In the genomic region with DNA sequence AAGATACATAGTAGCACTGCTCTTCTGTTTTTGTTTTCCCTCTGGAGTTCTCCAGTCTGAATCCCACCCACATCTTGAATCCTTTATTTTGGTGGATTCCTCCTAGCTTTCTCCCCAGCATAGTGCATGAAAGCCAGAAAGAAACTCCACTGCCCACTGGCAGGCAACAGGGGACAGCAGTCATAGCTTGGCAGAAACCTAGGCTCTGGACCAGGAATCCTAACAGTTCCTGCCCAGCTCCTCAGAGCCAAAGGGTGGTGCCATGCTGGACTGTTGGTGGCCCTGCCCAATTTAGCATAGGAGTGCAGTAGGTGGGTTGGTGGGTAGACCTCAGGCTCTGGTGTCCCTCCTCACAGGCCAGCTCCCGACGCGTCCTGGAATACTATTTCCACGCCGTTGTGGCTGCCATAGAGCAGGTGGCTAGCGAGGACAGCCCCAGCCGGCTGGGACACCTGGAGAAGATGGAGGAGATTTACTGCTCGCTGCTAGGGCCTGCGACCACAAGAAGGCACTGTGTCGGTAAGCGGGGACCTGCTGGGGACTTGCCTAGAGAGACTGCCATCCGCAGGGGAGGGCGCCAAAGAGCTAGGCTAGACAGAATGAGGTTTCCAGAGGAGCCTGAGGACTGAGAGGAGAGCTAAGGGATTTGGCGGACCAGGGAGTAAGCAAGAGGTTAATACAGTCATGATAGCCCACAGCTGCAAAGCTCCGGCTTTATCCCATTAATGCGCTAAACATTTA, we compare ENCODE assay signal across 9 mouse cellular contexts. TPM values are rescaled to one million over a fixed set of nuclear protein-coding genes. Genes with fewer than 3 reads are reported as not detected.
DNase-seq lines count a peak whose midpoint lies in the region; ATAC-seq and TF ChIP-seq lines count a peak whose summit lies in the region.
"Had no signal": no experiment of that assay in that cellular context is flagged by ENCODE, and none has a peak within 500 bp of the region (broad histone marks: within the 10 kb centered on the region; RNA-seq: fewer than 3 reads in every experiment).

No protein-coding gene starts in this region.

- no peak overlapping the region for H3K27ac ChIP-seq in liver, adult 2 months (replicated peaks; ENCODE audit: insufficient read depth, low read depth, low read length)
- H3K27ac ChIP-seq in liver, embryonic 12.5 days = no peak overlapping the region
- H3K27ac ChIP-seq in intestine, embryonic 16.5 days (ENCODE audit: low read length) = no peak overlapping the region
- H3K27ac ChIP-seq in stomach, postnatal 0 days (replicated peaks) = no peak overlapping the region
- H3K27ac ChIP-seq: limb, embryonic 13.5 days had no signal

- DNase-seq in liver, adult 2 months (ENCODE audit: extremely low read depth, low read depth, low spot score) = no peak
- DNase-seq in ZHBTc4 (ENCODE audit: low read depth, low spot score) (peak; percentile 79), MN1 (ENCODE audit: low spot score) (no peak)
- peak; percentile 60 for DNase-seq in embryo, embryonic 11 days
- peak; percentile 39 to 47 for DNase-seq in lung, adult 18-20 months
- DNase-seq in stomach, postnatal 0 days (ENCODE audit: low spot score) = peak; percentile 76

- no peaks in the 10 kb centered on the region for H3K36me3 ChIP-seq in liver, adult 2 months (ENCODE audit: control insufficient read depth, insufficient read depth, low read length)
- no peaks in the 10 kb centered on the region for H3K36me3 ChIP-seq in liver, embryonic 12.5 days
- no peaks in the 10 kb centered on the region for H3K36me3 ChIP-seq in intestine, embryonic 16.5 days (ENCODE audit: control insufficient read depth, insufficient read depth, low read length)
- no peaks in the 10 kb centered on the region for H3K36me3 ChIP-seq in stomach, postnatal 0 days (ENCODE audit: control insufficient read depth, insufficient read depth, low read length)
- H3K36me3 ChIP-seq: limb, embryonic 13.5 days had no signal

- H3K9me3 ChIP-seq in liver, embryonic 12.5 days (replicated peaks) = no peaks in the 10 kb centered on the region
- no peaks in the 10 kb centered on the region for H3K9me3 ChIP-seq in intestine, embryonic 16.5 days (ENCODE audit: control insufficient read depth, low read length)
- H3K9me3 ChIP-seq in stomach, postnatal 0 days (ENCODE audit: control insufficient read depth, low read length) = no peaks in the 10 kb centered on the region
- H3K9me3 ChIP-seq: limb, embryonic 13.5 days had no signal

- 35% methylated on average over 16 of the region's 16 CpGs for WGBS in liver, adult 2 months
- WGBS in liver, embryonic 12.5 days (ENCODE audit: insufficient replicate concordance) = 42% methylated on average over 16 of the region's 16 CpGs
- WGBS in intestine, embryonic 16.5 days = 26% methylated on average over 16 of the region's 16 CpGs
- 19% methylated on average over 16 of the region's 16 CpGs for WGBS in stomach, postnatal 0 days

- no peak overlapping the region for H3K4me3 ChIP-seq in liver, adult 2 months (ENCODE audit: insufficient read depth, low read depth, low read length)
- no peak overlapping the region for H3K4me3 ChIP-seq in liver, embryonic 12.5 days
- H3K4me3 ChIP-seq in intestine, embryonic 16.5 days (ENCODE audit: low read length) = no peak overlapping the region
- H3K4me3 ChIP-seq in stomach, postnatal 0 days (ENCODE audit: low read depth, low read length) = no peak overlapping the region
- H3K4me3 ChIP-seq: limb, embryonic 13.5 days had no signal

- H3K79me2 ChIP-seq in liver, adult 2 months (ENCODE audit: control insufficient read depth, insufficient read depth, low read length) = no peaks in the 10 kb centered on the region

- no peaks in the 10 kb centered on the region for H3K4me1 ChIP-seq in liver, adult 2 months (ENCODE audit: control insufficient read depth, insufficient read depth, low read length)
- no peaks in the 10 kb centered on the region for H3K4me1 ChIP-seq in liver, embryonic 12.5 days
- no peaks in the 10 kb centered on the region for H3K4me1 ChIP-seq in intestine, embryonic 16.5 days (ENCODE audit: control insufficient read depth, insufficient read depth, low read length)
- no peaks in the 10 kb centered on the region; the same call in 1 of the 2 replicates for H3K4me1 ChIP-seq in stomach, postnatal 0 days (replicated peaks; ENCODE audit: control insufficient read depth, insufficient read depth)
- H3K4me1 ChIP-seq: limb, embryonic 13.5 days had no signal

- H3K27me3 ChIP-seq in liver, adult 2 months (ENCODE audit: control insufficient read depth, insufficient read depth, low read length) = no peaks in the 10 kb centered on the region
- H3K27me3 ChIP-seq in liver, embryonic 12.5 days (replicated peaks) = peaks cover 4% of the 10 kb centered on the region; the same call in 1 of the 2 replicates
- H3K27me3 ChIP-seq in intestine, embryonic 16.5 days (replicated peaks; ENCODE audit: control insufficient read depth, insufficient read depth, low read length) = no peaks in the 10 kb centered on the region
- no peaks in the 10 kb centered on the region for H3K27me3 ChIP-seq in stomach, postnatal 0 days (ENCODE audit: control insufficient read depth, insufficient read depth, low read length)

- H3K4me2 ChIP-seq in liver, embryonic 12.5 days = no peak overlapping the region
- no peak overlapping the region for H3K4me2 ChIP-seq in intestine, embryonic 16.5 days (ENCODE audit: low read depth, low read length)
- H3K4me2 ChIP-seq in stomach, postnatal 0 days (replicated peaks; ENCODE audit: low read depth) = no peak overlapping the region
- H3K4me2 ChIP-seq: limb, embryonic 13.5 days had no signal

- no peak overlapping the region for H3K9ac ChIP-seq in liver, adult 2 months (ENCODE audit: low read depth, low read length)
- no peak overlapping the region for H3K9ac ChIP-seq in liver, embryonic 12.5 days
- H3K9ac ChIP-seq in intestine, embryonic 16.5 days (ENCODE audit: low read depth, low read length) = no peak overlapping the region
- H3K9ac ChIP-seq in stomach, postnatal 0 days (ENCODE audit: low read length) = no peak overlapping the region
- H3K9ac ChIP-seq: limb, embryonic 13.5 days had no signal

- no peak for TF ChIP-seq POLR2A in liver, adult 2 months (IDR thresholded peaks at IDR 0.05; ENCODE audit: extremely low read depth, insufficient read depth, low read length)

- ATAC-seq in liver, embryonic 12.5 days = no peak
- peak; percentile 52; the same call in 1 of the 2 replicates for ATAC-seq in intestine, embryonic 16.5 days
- ATAC-seq in stomach, postnatal 0 days (ENCODE audit: low FRiP score, low TSS enrichment) = peak; percentile 69

- peak; percentile 42 for TF ChIP-seq CTCF in liver, adult 2 months (IDR thresholded peaks at IDR 0.05; ENCODE audit: low read depth, low read length)
- peak; percentile 78 for TF ChIP-seq CTCF in stomach, postnatal 0 days (IDR thresholded peaks at IDR 0.05; ENCODE audit: low read depth)

- no peak for TF ChIP-seq EP300 in stomach, postnatal 0 days (optimal IDR thresholded peaks at IDR 0.05)

RNA-seq across cellular contexts. Expression of a gene that starts 24.8 kb away (rescaled TPM):
- total RNA-seq in liver, adult 2 months (2014; rRNA removed) = not detected in 2 replicates
- 0.06 and 0.07 TPM in 2 replicates for polyA plus RNA-seq in liver, adult 2 months (2012; rRNA removed)
- not detected in 2 replicates for polyA plus RNA-seq in liver, embryonic 12.5 days (2016; fragmentation: Nextera tagmentation; extraction: Ambion mirVana)
- 4.5 and 6.8 TPM in 2 replicates for polyA plus RNA-seq in intestine, embryonic 16.5 days (2015; fragmentation: Nextera tagmentation; extraction: Ambion mirVana)
- polyA plus RNA-seq in stomach, postnatal 0 days (2015; fragmentation: Nextera tagmentation; extraction: Ambion mirVana) = 3.7 and 3.9 TPM in 2 replicates

RNA-seq across cellular contexts. Expression of a gene that starts 28.4 kb away (rescaled TPM):
- total RNA-seq in liver, adult 2 months (2014; rRNA removed) = 0.74 and 1.4 TPM in 2 replicates
- 0.37 and 0.73 TPM in 2 replicates for polyA plus RNA-seq in liver, adult 2 months (2012; rRNA removed)
- 1.4 and 1.8 TPM in 2 replicates for polyA plus RNA-seq in liver, embryonic 12.5 days (2016; fragmentation: Nextera tagmentation; extraction: Ambion mirVana)
- 2.4 and 2.5 TPM in 2 replicates for polyA plus RNA-seq in intestine, embryonic 16.5 days (2015; fragmentation: Nextera tagmentation; extraction: Ambion mirVana)
- polyA plus RNA-seq in stomach, postnatal 0 days (2015; fragmentation: Nextera tagmentation; extraction: Ambion mirVana) = 1.3 and 1.8 TPM in 2 replicates

RNA-seq across cellular contexts. Expression of a gene that starts 55.6 kb away (rescaled TPM):
- total RNA-seq in liver, adult 2 months (2014; rRNA removed) = not detected in 2 replicates
- not detected in 2 replicates for polyA plus RNA-seq in liver, adult 2 months (2012; rRNA removed)
- 0.15 TPM in 1 of 2 replicates, not detected in the other for polyA plus RNA-seq in liver, embryonic 12.5 days (2016; fragmentation: Nextera tagmentation; extraction: Ambion mirVana)
- polyA plus RNA-seq in intestine, embryonic 16.5 days (2015; fragmentation: Nextera tagmentation; extraction: Ambion mirVana) = 0.38 TPM in 1 of 2 replicates, not detected in the other
- polyA plus RNA-seq in stomach, postnatal 0 days (2015; fragmentation: Nextera tagmentation; extraction: Ambion mirVana) = not detected in 2 replicates

Comparison
In these comparisons a context has a peak if more than half of its experiments do, and no peak if none do; other contexts are left out.
1. DNase-seq: peak in ZHBTc4 (single experiment), embryo, embryonic 11 days (single experiment), lung, adult 18-20 months (2 of 2) and stomach, postnatal 0 days (single experiment); none in liver, adult 2 months (single experiment) and MN1 (single experiment).